Mouse (Mus musculus) CH12.LX (cell line): ENCODE results near the gene Hras. TPM values are rescaled to one million over a fixed set of nuclear protein-coding genes. Genes with fewer than 3 reads are reported as not detected.
A peak's percentile ranks its signal among the peaks of the same experiment; 100 is the strongest.

Experiments
- DNase-seq: peaks from one replicate; pipeline ENCODE4 v3.0.0-alpha.2; 2013; ENCODE audit errors: extremely low read depth
- H3K27ac ChIP-seq: 2 replicates; pipeline ENCODE4 v1.5.1; 2012; ENCODE audit warnings: low read depth, mild to moderate bottlenecking, control low read depth, moderate library complexity; ENCODE audit not compliant: insufficient read depth
- H3K27me3 ChIP-seq: replicated peaks from 2 replicates; pipeline ENCODE3; 2012; ENCODE audit warnings: inconsistent platforms
- H3K36me3 ChIP-seq, 2 experiments: replicated peaks in 1 of 2; 2 replicates each; pipeline versions ENCODE3 to v1.6.1; 2012; ENCODE audit warnings: inconsistent platforms in 1 of 2, low read length in 1 of 2, mild to moderate bottlenecking in 1 of 2, mixed read lengths in 1 of 2, moderate library complexity in 1 of 2; ENCODE audit not compliant: control insufficient read depth in 1 of 2, insufficient read depth in 1 of 2
- H3K4me1 ChIP-seq, 2 experiments: 2 replicates each; pipeline ENCODE4 v1.6.1; 2012; ENCODE audit warnings: inconsistent platforms in 1 of 2, moderate library complexity in 1 of 2; ENCODE audit not compliant: insufficient read depth in 2 of 2, control insufficient read depth in 1 of 2
- H3K4me2 ChIP-seq: 2 replicates; pipeline ENCODE4 v1.6.1; 2012; ENCODE audit warnings: low read depth, mild to moderate bottlenecking, control low read depth; ENCODE audit not compliant: poor library complexity, insufficient read depth, severe bottlenecking
- H3K4me3 ChIP-seq, 3 experiments: fragments of 150-350 bp in 1 of 3; sonication (generic) in 1 of 3; replicated peaks in 1 of 3; 2 replicates each; pipeline versions ENCODE3 to v1.5.1; 2011 to 2012; ENCODE audit warnings: low read depth in 2 of 3, low read length in 2 of 3, mild to moderate bottlenecking in 2 of 3, moderate library complexity in 2 of 3, control low read depth in 1 of 3, improper control_type of control experiment in 1 of 3, inconsistent platforms in 1 of 3, mixed read lengths in 1 of 3; ENCODE audit not compliant: poor library complexity in 1 of 3
- H3K79me2 ChIP-seq: replicated peaks from 2 replicates; pipeline ENCODE4 v1.6.1; 2012; ENCODE audit warnings: mild to moderate bottlenecking, moderate library complexity; ENCODE audit not compliant: control insufficient read depth, poor library complexity, insufficient read depth, severe bottlenecking; ENCODE audit errors: extremely low read depth
- H3K9ac ChIP-seq: 2 replicates; pipeline ENCODE4 v1.6.1; 2012; ENCODE audit warnings: low read depth, mild to moderate bottlenecking, control low read depth, moderate library complexity; ENCODE audit not compliant: insufficient read depth
- H3K9me3 ChIP-seq: replicated peaks from 2 replicates; pipeline ENCODE3; 2012; ENCODE audit warnings: low read length, inconsistent platforms, mixed read lengths
- CHD1 ChIP-seq: IDR thresholded peaks from 2 replicates; pipeline ENCODE4 v1.6.1; 2012; ENCODE audit warnings: low read depth, low read length, improper control_type of control experiment, inconsistent platforms
- CHD2 ChIP-seq: IDR thresholded peaks from 2 replicates; pipeline ENCODE4 v1.6.1; 2011; ENCODE audit warnings: low read length, improper control_type of control experiment
- CTCF ChIP-seq, 2 experiments: IDR thresholded peaks in 1 of 2; conservative IDR thresholded peaks in 1 of 2; 2 replicates each; pipeline ENCODE4 v1.5.1; 2011 to 2012; ENCODE audit warnings: low read depth in 2 of 2, low read length in 2 of 2, improper control_type of control experiment in 1 of 2, inconsistent platforms in 1 of 2, mild to moderate bottlenecking in 1 of 2, moderate library complexity in 1 of 2
- E2F4 ChIP-seq: IDR thresholded peaks from 2 replicates; pipeline ENCODE4 v1.6.1; 2011; ENCODE audit warnings: low read depth, low read length, improper control_type of control experiment; ENCODE audit not compliant: insufficient replicate concordance
- EP300 ChIP-seq: IDR thresholded peaks from 2 replicates; pipeline ENCODE4 v1.6.1; 2011; ENCODE audit warnings: low read length, improper control_type of control experiment
- ETS1 ChIP-seq: conservative IDR thresholded peaks from 2 replicates; pipeline ENCODE4 v1.6.1; 2012; ENCODE audit warnings: low read depth, mild to moderate bottlenecking, inconsistent platforms, low read length, improper control_type of control experiment, moderate library complexity
- HCFC1 ChIP-seq: IDR thresholded peaks from 2 replicates; pipeline ENCODE4 v1.6.1; 2012; ENCODE audit warnings: low read depth, mild to moderate bottlenecking, inconsistent platforms, low read length, improper control_type of control experiment
- IRF4 ChIP-seq: IDR thresholded peaks from 2 replicates; pipeline ENCODE4 v1.6.1; 2014; ENCODE audit warnings: low read depth, mild to moderate bottlenecking, inconsistent platforms, low read length, improper control_type of control experiment
- JUN ChIP-seq: IDR thresholded peaks from 2 replicates; pipeline ENCODE4 v1.6.1; 2011; ENCODE audit warnings: low read depth, mild to moderate bottlenecking, low read length, improper control_type of control experiment, moderate library complexity; ENCODE audit not compliant: insufficient read depth
- JUND ChIP-seq: conservative IDR thresholded peaks from 2 replicates; pipeline ENCODE4 v1.6.1; 2011; ENCODE audit warnings: low read depth, low read length, improper control_type of control experiment
- MAFK ChIP-seq: IDR thresholded peaks from 2 replicates; pipeline ENCODE4 v1.6.1; 2011; ENCODE audit warnings: low read length, improper control_type of control experiment; ENCODE audit not compliant: insufficient replicate concordance
- MAX ChIP-seq: IDR thresholded peaks from 2 replicates; pipeline ENCODE4 v1.6.1; 2011; ENCODE audit warnings: low read length, improper control_type of control experiment
- MAZ ChIP-seq: IDR thresholded peaks from 2 replicates; pipeline ENCODE4 v1.6.1; 2012; ENCODE audit warnings: low read depth, mild to moderate bottlenecking, inconsistent platforms, low read length, improper control_type of control experiment, moderate library complexity
- MEF2A ChIP-seq: IDR thresholded peaks from 2 replicates; pipeline ENCODE4 v1.6.1; 2014; ENCODE audit warnings: low read depth, mild to moderate bottlenecking, inconsistent platforms, low read length, improper control_type of control experiment, borderline replicate concordance
- MXI1 ChIP-seq: IDR thresholded peaks from 2 replicates; pipeline ENCODE4 v1.6.1; 2011; ENCODE audit warnings: mild to moderate bottlenecking, low read depth, low read length, improper control_type of control experiment
- MYC ChIP-seq: IDR thresholded peaks from 2 replicates; pipeline ENCODE4 v1.6.1; 2011; ENCODE audit warnings: low read depth, mild to moderate bottlenecking, improper control_type of control experiment, low read length
- NELFE ChIP-seq: IDR thresholded peaks from 2 replicates; pipeline ENCODE4 v1.6.1; 2011; ENCODE audit warnings: low read depth, low read length, improper control_type of control experiment
- NRF1 ChIP-seq: IDR thresholded peaks from 2 replicates; pipeline ENCODE4 v1.6.1; 2014; ENCODE audit warnings: low read depth, mild to moderate bottlenecking, inconsistent platforms, low read length, improper control_type of control experiment, moderate library complexity
- PAX5 ChIP-seq: IDR thresholded peaks from 2 replicates; pipeline ENCODE4 v1.6.1; 2012; ENCODE audit warnings: low read length, inconsistent platforms, mixed read lengths
- POLR2A ChIP-seq: IDR thresholded peaks from 2 replicates; pipeline ENCODE4 v1.6.1; 2011; ENCODE audit warnings: low read depth, mild to moderate bottlenecking, improper control_type of control experiment, low read length
- RCOR1 ChIP-seq: conservative IDR thresholded peaks from 2 replicates; pipeline ENCODE4 v1.6.1; 2012; ENCODE audit warnings: low read depth, mild to moderate bottlenecking, inconsistent platforms, low read length, improper control_type of control experiment
- SIN3A ChIP-seq: IDR thresholded peaks from 2 replicates; pipeline ENCODE4 v1.6.1; 2012; ENCODE audit warnings: low read length, improper control_type of control experiment, inconsistent platforms
- TBP ChIP-seq: conservative IDR thresholded peaks from 2 replicates; pipeline ENCODE4 v1.6.1; 2011; ENCODE audit warnings: low read depth, low read length, improper control_type of control experiment
- TCF12 ChIP-seq: IDR thresholded peaks from 2 replicates; pipeline ENCODE4 v1.6.1; 2014; ENCODE audit warnings: low read depth, mild to moderate bottlenecking, inconsistent platforms, low read length, improper control_type of control experiment
- ZKSCAN1 ChIP-seq: IDR thresholded peaks from 2 replicates; pipeline ENCODE4 v1.6.1; 2012; ENCODE audit warnings: low read depth, inconsistent platforms, low read length, improper control_type of control experiment, borderline replicate concordance
- ZMIZ1 ChIP-seq: IDR thresholded peaks from 2 replicates; pipeline ENCODE4 v1.6.1; 2012; ENCODE audit warnings: low read depth, mild to moderate bottlenecking, inconsistent platforms, low read length, improper control_type of control experiment
- dilution Hi-C: fragments of 300-500 bp; cut with MboI; formaldehyde crosslinking; loops from 2 replicates; pipeline ENCODE4 v1.14.3; 2020; ENCODE audit warnings: low sequenced_read_pairs; ENCODE audit not compliant: extremely low pct_unique_long_range_greater_than_20kb, extremely low pct_ligation_motif_present
- in situ Hi-C: fragments of 300-500 bp; cut with MboI; formaldehyde crosslinking; loops from 3 replicates; pipeline ENCODE4 v1.14.3; 2019; ENCODE audit warnings: low sequenced_read_pairs, low pct_ligation_motif_present, low pct_unique_long_range_greater_than_20kb, mixed read lengths
- polyA plus RNA-seq: library from polyadenylated mRNA; unstranded; fragments of >175 nt; gene quantifications from 2 replicates; pipeline ENCODE4 v1.2.1, GENCODE M21; 2012; ENCODE audit warnings: low read depth; ENCODE audit not compliant: insufficient read length
- total RNA-seq, 2 experiments: library from RNA; depleted of rRNA; stranded (reverse); fragments of 300-350 nt in 1 of 2; fragments of >200 nt in 1 of 2; gene quantifications; 2 replicates each; pipeline ENCODE4 v1.2.3; 2012 to 2014

The Hras gene
- total and polyA plus RNA-seq, 3 experiments, result 43.6 to 82.0 (median 71.3) TPM

DNA sequence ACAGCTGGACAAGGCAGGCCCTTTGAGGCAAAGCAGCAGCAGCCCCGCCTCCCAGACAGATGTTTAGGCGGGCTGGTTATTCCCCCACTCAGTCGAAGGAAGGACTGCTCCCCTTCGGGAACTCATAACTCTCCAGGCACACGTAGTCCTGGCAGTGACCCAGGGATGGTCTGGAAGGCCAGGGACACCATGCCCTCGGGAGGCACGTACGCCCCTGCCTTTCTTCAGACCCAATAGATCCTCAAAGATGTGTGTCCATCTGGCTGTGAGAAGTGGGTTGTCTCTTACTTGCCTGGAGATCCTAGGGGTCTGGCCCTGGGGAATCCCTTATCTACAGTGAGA, 28.3 kb upstream of the Hras start:
- Histone ChIP-seq H3K27ac (no peak overlapping the region), H3K79me2 (no peaks in the 10 kb centered on the region), H3K4me2 (peak overlapping the region; percentile 52; the same call in 1 of the 2 replicates), H3K4me1 (peaks cover 13 to 44% of the 10 kb centered on the region in 2 experiments), H3K27me3 (peaks cover 19% of the 10 kb centered on the region), H3K36me3 (peaks cover 0 to 26% of the 10 kb centered on the region in 2 experiments), H3K4me3 (peak overlapping the region in 2 of 3 experiments; percentile 5 to 39), H3K9ac (peak overlapping the region; percentile 51), H3K9me3 (peaks cover 6% of the 10 kb centered on the region)
- TF ChIP-seq PAX5, result no peak
- TF ChIP-seq ETS1, result no peak
- TF ChIP-seq CTCF (conservative IDR thresholded peaks at IDR 0.05 in 1 of 2, IDR thresholded peaks at IDR 0.05 in 1 of 2; ENCODE audit: low read depth in 2 of 2, low read length in 2 of 2), result no peak
- no peak for TF ChIP-seq MAX
- TF ChIP-seq TCF12, result 0 out of 2 replicates have a peak, but pooled peaks have one; percentile 37
- no peak for TF ChIP-seq RCOR1
- dilution Hi-C loops (no loop called here), in situ Hi-C loops (no loop called here)
- DNase-seq, result no peak

DNA sequence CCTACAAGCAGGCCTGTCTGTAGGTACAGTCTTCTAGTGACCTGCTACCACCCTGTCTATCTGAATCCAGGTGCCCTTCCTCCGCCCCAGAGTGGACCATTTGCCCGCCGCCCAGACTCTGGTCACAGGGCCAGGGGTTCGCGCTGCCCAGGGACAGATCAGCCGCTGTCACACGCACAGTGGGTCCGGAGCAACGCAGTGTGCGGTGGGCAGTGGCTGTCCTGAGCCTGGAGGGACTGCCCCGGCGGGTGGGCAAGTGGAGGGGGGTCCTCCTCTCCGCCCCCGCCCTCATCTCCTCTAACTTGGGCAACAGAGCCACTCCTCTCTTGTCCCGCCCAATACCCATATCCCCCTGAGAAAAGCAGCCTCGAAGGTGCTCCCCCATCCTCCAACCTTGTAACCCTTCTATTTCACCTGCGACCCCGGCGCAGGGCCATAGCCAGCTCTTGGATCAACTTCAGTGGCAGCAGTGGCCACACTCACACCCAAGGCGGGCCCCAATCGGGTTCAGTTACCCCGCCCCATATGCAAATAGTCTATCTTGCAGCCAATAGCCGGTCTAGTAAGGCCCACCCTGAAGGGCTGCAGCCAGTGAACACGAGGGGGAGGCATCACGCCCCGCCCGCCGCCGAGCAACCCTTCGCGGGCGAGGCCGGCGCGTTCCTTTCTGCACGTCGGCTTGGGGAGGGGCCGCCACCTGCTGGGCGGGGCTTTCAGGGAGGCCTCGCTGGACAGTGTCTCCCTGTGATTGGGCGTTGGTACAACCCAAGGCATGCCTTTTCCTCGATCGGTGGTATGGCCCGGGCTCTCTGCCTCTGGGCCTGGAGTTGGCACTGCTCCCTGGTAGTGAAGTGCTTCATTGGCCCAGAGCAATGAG, 27.7 kb upstream of the Hras start:
- dilution Hi-C loops (no loop called here), in situ Hi-C loops (no loop called here)
- Histone ChIP-seq H3K4me2 (peak overlapping the region; percentile 52), H3K4me1 (peaks cover 17 to 47% of the 10 kb centered on the region in 2 experiments), H3K36me3 (peaks cover 0 to 28% of the 10 kb centered on the region in 2 experiments), H3K9ac (peak overlapping the region; percentile 51), H3K9me3 (no peaks in the 10 kb centered on the region), H3K27ac (no peak overlapping the region), H3K79me2 (no peaks in the 10 kb centered on the region), H3K4me3 (peak overlapping the region; percentile 39 to 83 (median 48)), H3K27me3 (peaks cover 17% of the 10 kb centered on the region)
- peak; percentile 58; the same call in 1 of the 2 replicates for TF ChIP-seq MAX
- no peak; the same call in none of the 2 replicates for TF ChIP-seq CHD2
- TF ChIP-seq E2F4, result no peak
- peak; percentile 60; the same call in 1 of the 2 replicates for TF ChIP-seq MAZ
- no peak for TF ChIP-seq ZMIZ1
- TF ChIP-seq MEF2A, result peak; percentile 30; the same call in 1 of the 2 replicates
- peak; percentile 12; the same call in 1 of the 2 replicates for TF ChIP-seq TCF12
- peak; percentile 19 for TF ChIP-seq HCFC1
- TF ChIP-seq IRF4, result no peak; the same call in 1 of the 2 replicates
- no peak for TF ChIP-seq MAFK
- peak; percentile 28; the same call in 1 of the 2 replicates for TF ChIP-seq NELFE
- no peak for TF ChIP-seq JUN
- no peak for TF ChIP-seq EP300
- TF ChIP-seq ETS1, result no peak
- 0 out of 2 replicates have a peak, but pooled peaks have one; percentile 31 for TF ChIP-seq NRF1
- TF ChIP-seq POLR2A, result peak; percentile 66; the same call in 1 of the 2 replicates
- TF ChIP-seq MYC, result no peak
- TF ChIP-seq SIN3A, result peak; percentile 73
- TF ChIP-seq TBP, result 0 out of 2 replicates have a peak, but pooled peaks have one; percentile 12
- no peak for TF ChIP-seq ZKSCAN1
- no peak for TF ChIP-seq JUND
- peak; percentile 61; the same call in 1 of the 2 replicates for TF ChIP-seq MXI1
- TF ChIP-seq CHD1, result peak; percentile 82; the same call in 1 of the 2 replicates
- DNase-seq, result peak; percentile 96
